ENCODE assay signal across 17 mouse cellular contexts in the genomic region with DNA sequence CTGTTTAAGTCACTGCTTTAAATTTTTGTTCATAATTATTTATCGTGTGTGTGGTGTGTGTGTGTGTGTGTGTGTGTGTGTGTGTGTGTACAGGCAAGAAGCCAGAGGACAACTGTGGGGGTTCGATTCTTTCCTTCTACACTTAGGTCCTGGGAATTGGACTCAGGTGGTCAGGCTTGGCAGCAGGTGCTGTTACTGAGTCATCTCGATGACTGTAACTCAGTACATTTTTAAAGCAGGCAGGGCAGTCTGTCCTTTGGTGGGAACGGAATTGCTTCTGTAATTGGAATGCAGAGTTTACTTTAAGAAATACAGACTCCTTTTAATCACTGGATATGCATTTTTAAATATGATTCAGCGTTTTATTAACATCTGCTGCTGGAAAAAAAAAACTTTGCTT.
"Had no signal": no experiment of that assay in that cellular context is flagged by ENCODE, and none has a peak within 500 bp of the region (broad histone marks: within the 10 kb centered on the region; RNA-seq: fewer than 3 reads in every experiment).

No protein-coding gene starts in this region.

- H3K27me3 ChIP-seq: kidney, embryonic 15.5 days; limb, embryonic 13.5 days; liver, embryonic 12.5 days; liver, embryonic 15.5 days; lung, embryonic 15.5 days; megakaryocyte, embryonic 14.5 days; midbrain, embryonic 13.5 days had no signal

- H3K4me1 ChIP-seq: liver, embryonic 12.5 days; liver, embryonic 15.5 days; midbrain, embryonic 13.5 days had no signal

- DNase-seq: layer of hippocampus, postnatal 36 days; liver; thymus, adult 2 months; thymus, postnatal 14 days; thymus, postnatal 4 days had no signal

- ATAC-seq: liver, embryonic 12.5 days; midbrain, embryonic 13.5 days; midbrain, embryonic 16.5 days had no signal

- H3K9ac ChIP-seq: kidney, embryonic 15.5 days; limb, embryonic 13.5 days; liver, embryonic 12.5 days; liver, embryonic 15.5 days; lung, embryonic 15.5 days; midbrain, embryonic 13.5 days had no signal

- H3K4me3 ChIP-seq: kidney, embryonic 15.5 days; left cerebral cortex, adult 2 months; limb, embryonic 10.5 days; limb, embryonic 13.5 days; liver, embryonic 12.5 days; liver, embryonic 15.5 days; lung, embryonic 15.5 days; megakaryocyte, embryonic 14.5 days; midbrain, embryonic 10.5 days; midbrain, embryonic 13.5 days had no signal

- H3K27ac ChIP-seq: kidney, embryonic 15.5 days; left cerebral cortex, adult 2 months; limb, embryonic 10.5 days; limb, embryonic 13.5 days; liver, embryonic 12.5 days; liver, embryonic 15.5 days; lung, embryonic 15.5 days; macrophage; midbrain, embryonic 13.5 days had no signal

- H3K4me2 ChIP-seq: kidney, embryonic 15.5 days; limb, embryonic 13.5 days; liver, embryonic 12.5 days; liver, embryonic 15.5 days; lung, embryonic 15.5 days; midbrain, embryonic 13.5 days had no signal

- H3K9me3 ChIP-seq: kidney, embryonic 15.5 days; limb, embryonic 10.5 days; limb, embryonic 13.5 days; liver, embryonic 12.5 days; liver, embryonic 15.5 days; lung, embryonic 15.5 days had no signal
